Mouse (Mus musculus): ENCODE measurements at regions not wholly inside any gene's neighbourhood (a gene's known extent, or its start where the extent isn't known, plus 50 kb on each side); places are given as distances from the start of the nearest gene placed in this dataset.

- no peak for TF ChIP-seq CTCF (IDR thresholded peaks at IDR 0.05; ENCODE audit: extremely low read depth, insufficient read depth, insufficient read length, insufficient replicate concordance)
- TF ChIP-seq POLR2A (IDR thresholded peaks at IDR 0.05; ENCODE audit: low read depth, low read length), result no peak
These were observed 197.4 kb downstream of the Enc1 start for GRCm38 (mm10) chr13:97438277-97438676.
